Mouse (Mus musculus) heart, adult 2 months (tissue): ENCODE data around the gene Rassf2. TPM values are rescaled to one million over a fixed set of nuclear protein-coding genes. Genes with fewer than 3 reads are reported as not detected.

Source experiments
- DNase-seq, 2 experiments: peaks; one replicate each; pipeline ENCODE4 v3.0.0; 2021
- H3K27ac ChIP-seq: fragments of 200-600 bp; 2 replicates; pipeline ENCODE4 v1.8.1; 2022
- H3K27me3 ChIP-seq: fragments of 200-500 bp; 2 replicates; pipeline ENCODE4 v1.6.1; 2012; ENCODE audit warnings: mild to moderate bottlenecking, low read length, inconsistent platforms, mixed read lengths; ENCODE audit not compliant: control insufficient read depth, insufficient read depth
- H3K36me3 ChIP-seq: fragments of 200-500 bp; 2 replicates; pipeline ENCODE4 v1.6.1; 2012; ENCODE audit warnings: low read length, inconsistent platforms; ENCODE audit not compliant: control insufficient read depth, insufficient read depth
- H3K4me1 ChIP-seq: fragments of 200-500 bp; 2 replicates; pipeline ENCODE4 v1.6.1; 2011; ENCODE audit warnings: low read length; ENCODE audit not compliant: control insufficient read depth, insufficient read depth
- H3K4me3 ChIP-seq: fragments of 200-600 bp; 2 replicates; pipeline ENCODE4 v1.8.1; 2022
- H3K79me2 ChIP-seq: fragments of 200-500 bp; replicated peaks from 2 replicates; pipeline ENCODE4 v1.6.1; 2012; ENCODE audit warnings: mild to moderate bottlenecking, inconsistent platforms, low read length, moderate library complexity, mixed read lengths; ENCODE audit not compliant: control insufficient read depth, insufficient read depth
- H3K9ac ChIP-seq: fragments of 200-500 bp; 2 replicates; pipeline ENCODE4 v1.6.1; 2012; ENCODE audit warnings: low read depth, mild to moderate bottlenecking, control low read depth, inconsistent platforms, low read length, mixed read lengths
- CTCF ChIP-seq: fragments of 200-600 bp; IDR thresholded peaks from 2 replicates; pipeline ENCODE4 v1.8.1; 2022; ENCODE audit warnings: antibody characterized with exemption, mild to moderate bottlenecking, moderate library complexity
- EP300 ChIP-seq: fragments of 200-500 bp; IDR thresholded peaks from 2 replicates; pipeline ENCODE4 v1.6.1; 2011; ENCODE audit warnings: low read depth, low read length, control low read depth; ENCODE audit not compliant: insufficient read depth
- POLR2A ChIP-seq: fragments of 200-500 bp; IDR thresholded peaks from 2 replicates; pipeline ENCODE4 v1.6.1; 2011; ENCODE audit warnings: mild to moderate bottlenecking, low read depth, low read length, control low read depth; ENCODE audit not compliant: insufficient read depth
- WGBS: fragments of 180-500 bp; shearing (Covaris S2); methylation state at CpG from one replicate; pipeline ENCODE4 v1.1.7; 2018; 5-methylcytosine and 5-hydroxymethylcytosine counted together
- intact Hi-C: fragments of 180-260 bp; cut with DNase I; formaldehyde crosslinking; loops from one replicate; pipeline ENCODE4 v1.15.1; 2025
- polyA plus RNA-seq: library from polyadenylated mRNA; depleted of rRNA; stranded (reverse); fragments of >200 nt; gene quantifications from 2 replicates; pipeline ENCODE4 v1.2.3, GENCODE M21; 2012
- total RNA-seq, 2 experiments: library from RNA; stranded (reverse); gene quantifications; 2 replicates each; pipeline ENCODE4 v1.2.3; 2021

Rassf2 gene
- total and polyA plus RNA-seq, 3 experiments, result 6.0 to 11.5 (median 6.8) TPM

DNA sequence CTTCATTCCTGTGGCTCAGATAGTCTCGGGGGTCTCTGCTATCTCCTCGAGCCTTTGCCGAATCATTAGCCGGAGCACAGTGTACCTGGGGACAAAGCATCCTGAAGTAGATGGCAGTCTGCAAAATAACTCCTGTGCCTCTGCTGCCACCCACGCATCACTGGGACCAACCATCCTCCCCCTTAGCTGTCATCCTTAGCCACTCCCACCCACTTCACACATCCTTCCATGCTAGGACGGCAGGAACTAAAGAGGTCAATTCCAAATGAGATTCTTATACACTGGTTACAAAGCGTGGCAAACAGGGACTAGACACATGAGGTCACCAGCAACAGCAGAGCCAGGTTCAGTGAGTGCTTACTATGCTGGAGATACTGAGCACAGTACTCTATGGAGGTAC is 33.7 kb downstream of the Rassf2 start:
- H3K4me3 ChIP-seq, result no peak overlapping the region
- peaks cover 3% of the 10 kb centered on the region; the same call in 1 of the 2 replicates for H3K4me1 ChIP-seq
- no peak for TF ChIP-seq POLR2A
- TF ChIP-seq CTCF, result no peak
- TF ChIP-seq EP300, result no peak
- no peak overlapping the region for H3K27ac ChIP-seq
- DNase-seq, result no peak
- H3K9ac ChIP-seq, result no peak overlapping the region
- no peaks in the 10 kb centered on the region for H3K27me3 ChIP-seq
- no peaks in the 10 kb centered on the region for H3K36me3 ChIP-seq
- WGBS, result 88% methylated on average over 7 of the region's 7 CpGs
- intact Hi-C loops, result no loop called here
- H3K79me2 ChIP-seq, result no peaks in the 10 kb centered on the region

DNA sequence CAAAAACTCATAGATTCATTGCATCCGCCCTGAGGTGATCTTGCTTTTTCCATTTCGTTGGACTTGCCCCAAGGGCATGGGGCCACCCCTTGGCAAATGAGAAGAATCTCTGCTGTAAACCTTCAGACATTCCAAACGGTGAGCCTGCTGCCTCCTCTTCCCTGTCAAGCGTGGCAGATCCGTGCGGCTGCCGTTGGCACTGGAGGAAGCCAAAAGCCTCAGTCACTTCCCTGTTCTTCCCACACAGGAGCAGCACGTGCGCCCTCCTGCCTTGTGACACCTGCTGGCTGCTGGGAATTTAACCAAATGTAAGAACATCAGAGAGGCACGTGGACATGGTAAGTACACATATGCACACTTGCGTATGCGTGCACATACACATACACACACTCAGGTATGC is 34.3 kb downstream of the Rassf2 start:
- intact Hi-C loops, result no loop called here
- DNase-seq, result no peak
- 86% methylated on average over 12 of the region's 12 CpGs for WGBS

DNA sequence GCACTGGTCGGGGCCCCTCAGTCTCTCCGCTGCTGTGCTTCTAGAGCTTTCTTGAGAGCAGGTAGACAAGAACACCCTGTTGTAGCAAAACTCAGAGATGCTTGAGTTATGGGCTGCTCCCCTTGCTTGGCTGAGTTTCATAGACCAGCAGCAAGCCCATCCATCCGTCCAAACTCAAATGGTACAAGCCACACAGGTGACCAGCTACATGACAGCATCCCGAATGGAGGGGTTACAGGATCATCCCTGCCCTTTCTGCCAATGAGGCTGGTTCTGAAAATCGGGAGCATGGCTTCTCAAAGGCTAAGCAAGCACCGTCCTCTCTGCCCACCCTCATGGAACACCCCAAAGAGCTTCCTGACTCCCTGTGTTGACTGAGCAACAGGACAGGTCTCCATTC is 35.1 kb downstream of the Rassf2 start:
- intact Hi-C loops, result no loop called here
- Histone ChIP-seq H3K27ac (no peak overlapping the region), H3K27me3 (no peaks in the 10 kb centered on the region), H3K4me3 (no peak overlapping the region), H3K36me3 (no peaks in the 10 kb centered on the region), H3K79me2 (no peaks in the 10 kb centered on the region), H3K4me1 (peaks cover 3% of the 10 kb centered on the region; the same call in 1 of the 2 replicates), H3K9ac (no peak overlapping the region)
- DNase-seq, result no peak
- WGBS, result 94% methylated on average over 6 of the region's 6 CpGs
- TF ChIP-seq CTCF (no peak), POLR2A (no peak), EP300 (no peak)

More for the DNA sequence above, 34.3 kb downstream of the Rassf2 start:
- Histone ChIP-seq H3K4me1 (peaks cover 3% of the 10 kb centered on the region; the same call in 1 of the 2 replicates), H3K4me3 (no peak overlapping the region), H3K79me2 (no peaks in the 10 kb centered on the region), H3K9ac (no peak overlapping the region), H3K27me3 (no peaks in the 10 kb centered on the region), H3K36me3 (no peaks in the 10 kb centered on the region), H3K27ac (no peak overlapping the region)
- no peak for TF ChIP-seq CTCF

DNA sequence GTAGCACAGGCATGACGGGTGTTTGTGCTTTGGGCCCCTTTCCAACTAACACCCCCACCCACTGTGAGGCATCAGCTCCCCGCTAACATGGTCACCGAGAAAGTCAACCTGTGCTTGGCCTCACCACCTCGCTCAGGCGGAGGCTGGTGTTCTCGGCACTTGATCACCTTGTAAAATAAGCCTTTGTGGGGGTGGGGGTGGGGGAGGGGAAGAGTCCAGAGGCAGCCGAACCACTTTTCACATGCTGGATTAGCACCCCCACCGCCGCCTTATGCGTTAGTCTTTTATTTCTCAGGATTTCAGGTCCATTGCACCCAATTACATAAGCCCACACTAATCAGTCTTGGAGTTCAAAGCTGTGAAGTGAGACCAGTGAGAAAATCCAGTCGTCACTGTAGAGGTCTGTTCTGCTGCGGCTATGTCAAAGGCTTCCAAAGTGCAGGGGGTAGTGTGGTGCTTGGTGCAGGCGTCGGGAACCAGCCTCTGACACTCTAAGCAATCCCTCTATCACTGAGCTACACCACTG is 36.4 kb downstream of the Rassf2 start:
- TF ChIP-seq CTCF, result no peak
- TF ChIP-seq EP300, result no peak
- no peak for TF ChIP-seq POLR2A
- no peak overlapping the region for H3K27ac ChIP-seq
- H3K4me1 ChIP-seq, result peaks cover 3% of the 10 kb centered on the region; the same call in 1 of the 2 replicates
- H3K36me3 ChIP-seq, result no peaks in the 10 kb centered on the region
- WGBS, result 67% methylated on average over 14 of the region's 14 CpGs
- no peak overlapping the region for H3K4me3 ChIP-seq
- no peak overlapping the region for H3K9ac ChIP-seq
- intact Hi-C loops, result no loop called here
- DNase-seq, result no peak
- H3K79me2 ChIP-seq, result no peaks in the 10 kb centered on the region
- H3K27me3 ChIP-seq, result no peaks in the 10 kb centered on the region

DNA sequence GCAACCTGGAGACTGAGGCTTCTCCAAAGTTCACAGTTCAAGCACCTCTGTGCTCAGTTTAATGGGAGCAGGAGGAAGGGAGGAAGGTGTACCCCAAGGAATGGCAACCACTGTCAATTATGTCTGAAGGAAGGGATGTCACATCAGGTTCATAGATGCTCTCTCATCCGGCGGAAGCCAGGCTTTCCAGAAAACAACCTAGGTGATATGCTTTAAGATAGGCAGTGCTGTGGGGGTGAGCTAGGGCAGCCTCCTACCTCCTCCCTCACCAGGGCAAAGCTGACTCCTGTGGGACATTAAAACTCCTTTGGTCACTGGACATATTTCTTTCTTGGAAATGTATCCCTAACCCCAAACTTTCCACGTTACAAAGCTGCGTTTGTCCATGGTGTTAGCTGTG is 36.9 kb downstream of the Rassf2 start:
- Histone ChIP-seq H3K4me1 (peaks cover 5% of the 10 kb centered on the region), H3K27me3 (no peaks in the 10 kb centered on the region), H3K9ac (no peak overlapping the region), H3K4me3 (no peak overlapping the region), H3K27ac (no peak overlapping the region), H3K79me2 (no peaks in the 10 kb centered on the region), H3K36me3 (no peaks in the 10 kb centered on the region)
- intact Hi-C loops, result no loop called here
- 85% methylated on average over 4 of the region's 4 CpGs for WGBS
- no peak for DNase-seq
- TF ChIP-seq CTCF (no peak), POLR2A (no peak), EP300 (no peak)

GRCm38 (mm10) chr2:131992487-131992886 is 37.6 kb downstream of the Rassf2 start:
- H3K27ac ChIP-seq, result no peak overlapping the region
- peaks cover 6% of the 10 kb centered on the region for H3K4me1 ChIP-seq
- 75% methylated on average over 2 of the region's 2 CpGs for WGBS
- H3K4me3 ChIP-seq, result no peak overlapping the region
- no peaks in the 10 kb centered on the region for H3K27me3 ChIP-seq
- no peaks in the 10 kb centered on the region for H3K36me3 ChIP-seq
- H3K79me2 ChIP-seq, result no peaks in the 10 kb centered on the region
- no peak overlapping the region for H3K9ac ChIP-seq
- intact Hi-C loops, result no loop called here
- no peak for DNase-seq
- TF ChIP-seq EP300 (no peak), POLR2A (no peak)
